Comparison of ENCODE assay signal across 23 mouse cellular contexts in genomic region chr19:14563273-14563959, GRCm38 (mm10). TPM values are rescaled to one million over a fixed set of nuclear protein-coding genes. Genes with fewer than 3 reads are reported as not detected.
DNase-seq lines count a peak whose midpoint lies in the region; ATAC-seq lines count a peak whose summit lies in the region.
"Had no signal": no experiment of that assay in that cellular context is flagged by ENCODE, and none has a peak within 500 bp of the region (broad histone marks: within the 10 kb centered on the region; RNA-seq: fewer than 3 reads in every experiment).

No protein-coding gene starts in this region.

- peaks cover 21% of the 10 kb centered on the region for H3K4me1 ChIP-seq in hindbrain, embryonic 13.5 days (replicated peaks)

- no peaks in the 10 kb centered on the region for H3K9me3 ChIP-seq in hindbrain, embryonic 13.5 days
- H3K9me3 ChIP-seq: embryonic facial prominence, embryonic 10.5 days; forebrain, embryonic 13.5 days; G1E; heart, embryonic 15.5 days had no signal

- DNase-seq in A20 (ENCODE audit: low read depth, low spot score), result peak; percentile 30
- peak; percentile 51 for DNase-seq in naive thymus-derived CD4-positive, alpha-beta T cell, adult 2 months (ENCODE audit: low read depth)
- no peak for DNase-seq in cerebellum, adult 9-10 months
- DNase-seq: adrenal gland, postnatal 14 days; B cell, adult 2 months; cerebellum, adult 11-12 months; cerebellum, adult 9-11 months; cerebellum, postnatal 36 days; forebrain, postnatal 0 days; gastrocnemius, postnatal 36 days; heart, adult 11 months; heart, postnatal 14 days; kidney, adult 11 months had no signal

- WGBS in hindbrain, embryonic 13.5 days, result 85% methylated on average over 4 of the region's 4 CpGs

- H3K4me3 ChIP-seq in hindbrain, embryonic 13.5 days, result no peak overlapping the region
- H3K4me3 ChIP-seq: embryonic facial prominence, embryonic 10.5 days; forebrain, embryonic 13.5 days; heart, embryonic 15.5 days had no signal

- ATAC-seq in CD4-positive, CD25-positive, alpha-beta regulatory T cell, adult 4 months, result peak; percentile 63
- peak; percentile 78 to 84 for ATAC-seq in hematopoietic stem cell, adult 5-6 weeks (replicated peaks in 1 of 2; ENCODE audit: insufficient read depth in 1 of 2, low FRiP score in 2 of 2, low TSS enrichment in 1 of 2, low read depth in 1 of 2, poor library complexity in 2 of 2, severe bottlenecking in 2 of 2)
- no peak for ATAC-seq in hindbrain, embryonic 13.5 days (ENCODE audit: low FRiP score)
- ATAC-seq in monocyte, adult 5-6 weeks (replicated peaks; ENCODE audit: insufficient number of reproducible peaks, low FRiP score, low TSS enrichment, poor library complexity, severe bottlenecking), result no peak
- ATAC-seq: forebrain, embryonic 13.5 days; forebrain, postnatal 0 days; hindbrain, embryonic 16.5 days had no signal

- no peak overlapping the region for H3K27ac ChIP-seq in hindbrain, embryonic 13.5 days
- H3K27ac ChIP-seq: embryonic facial prominence, embryonic 10.5 days; forebrain, embryonic 13.5 days; heart, embryonic 15.5 days had no signal

- H3K4me2 ChIP-seq in hindbrain, embryonic 13.5 days, result no peak overlapping the region
- H3K4me2 ChIP-seq: forebrain, embryonic 13.5 days; heart, embryonic 11.5 days; heart, embryonic 15.5 days had no signal

- H3K9ac ChIP-seq in hindbrain, embryonic 13.5 days, result no peak overlapping the region
- H3K9ac ChIP-seq: forebrain, embryonic 13.5 days; forebrain, postnatal 0 days; heart, embryonic 15.5 days had no signal

- H3K27me3 ChIP-seq in hindbrain, embryonic 13.5 days, result no peaks in the 10 kb centered on the region
- H3K27me3 ChIP-seq: forebrain, embryonic 13.5 days; heart, embryonic 15.5 days had no signal

- no peaks in the 10 kb centered on the region for H3K36me3 ChIP-seq in hindbrain, embryonic 13.5 days
- H3K36me3 ChIP-seq: heart, embryonic 15.5 days had no signal

RNA-seq across cellular contexts. Expression of gene Tle4, which starts 34.4 kb away (rescaled TPM):
- 10 to 100 TPM in 1 of 2 experiments, 1 to 10 TPM in 1; 7.8 to 13.6 TPM for polyA plus RNA-seq in CD4-positive, CD25-positive, alpha-beta regulatory T cell, adult 4 months (2017; shearing (Covaris generic))
- total RNA-seq in hematopoietic stem cell, adult 5-6 weeks (2017), result 21.5 and 35.5 TPM in 2 replicates
- 26.0 and 27.0 TPM in 2 replicates for polyA plus RNA-seq in hindbrain, embryonic 13.5 days (2015; fragmentation: Nextera tagmentation; extraction: Ambion mirVana)
- 35.3 to 55.7 TPM (median 35.6 TPM) in 3 replicates for total RNA-seq in monocyte, adult 5-6 weeks (2017)

Comparison
In these comparisons a context has a peak if more than half of its experiments do, and no peak if none do; other contexts are left out.
1. ATAC-seq: peak in CD4-positive, CD25-positive, alpha-beta regulatory T cell, adult 4 months (single experiment) and hematopoietic stem cell, adult 5-6 weeks (2 of 2); none in hindbrain, embryonic 13.5 days (single experiment) and monocyte, adult 5-6 weeks (single experiment).